Mouse (Mus musculus) c-Kit-positive CD71-negative TER-119-negative erythroid progenitor cells, embryonic 14.5 days (primary cell): ENCODE data around the gene Cacna1s.

Experiments used
- DNase-seq: peaks from one replicate; pipeline ENCODE4 v3.0.0-alpha.2; 2013; ENCODE audit warnings: low read depth

The Cacna1s gene

DNA sequence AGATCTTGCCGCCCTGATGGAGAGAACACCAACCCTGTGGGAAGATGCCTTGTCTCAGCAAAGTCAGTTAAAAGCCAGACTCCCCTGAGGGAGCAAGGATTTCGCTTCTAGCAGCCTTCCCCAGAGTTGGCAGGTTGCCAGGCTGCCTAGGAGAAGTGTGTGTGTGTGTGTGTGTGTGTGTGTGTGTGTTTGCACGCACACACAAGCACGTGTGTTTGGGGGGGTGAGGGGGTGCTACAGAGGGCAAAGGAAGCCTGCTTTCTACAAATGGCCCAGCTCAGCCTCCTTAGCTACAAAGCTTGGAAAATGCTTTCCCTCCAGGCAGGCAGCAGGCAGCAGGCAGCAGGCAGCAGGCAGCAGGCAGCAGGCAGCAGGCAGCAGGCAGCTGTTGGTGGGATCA lies 85.0 kb downstream of the Cacna1s start:
- DNase-seq, result no peak

DNA sequence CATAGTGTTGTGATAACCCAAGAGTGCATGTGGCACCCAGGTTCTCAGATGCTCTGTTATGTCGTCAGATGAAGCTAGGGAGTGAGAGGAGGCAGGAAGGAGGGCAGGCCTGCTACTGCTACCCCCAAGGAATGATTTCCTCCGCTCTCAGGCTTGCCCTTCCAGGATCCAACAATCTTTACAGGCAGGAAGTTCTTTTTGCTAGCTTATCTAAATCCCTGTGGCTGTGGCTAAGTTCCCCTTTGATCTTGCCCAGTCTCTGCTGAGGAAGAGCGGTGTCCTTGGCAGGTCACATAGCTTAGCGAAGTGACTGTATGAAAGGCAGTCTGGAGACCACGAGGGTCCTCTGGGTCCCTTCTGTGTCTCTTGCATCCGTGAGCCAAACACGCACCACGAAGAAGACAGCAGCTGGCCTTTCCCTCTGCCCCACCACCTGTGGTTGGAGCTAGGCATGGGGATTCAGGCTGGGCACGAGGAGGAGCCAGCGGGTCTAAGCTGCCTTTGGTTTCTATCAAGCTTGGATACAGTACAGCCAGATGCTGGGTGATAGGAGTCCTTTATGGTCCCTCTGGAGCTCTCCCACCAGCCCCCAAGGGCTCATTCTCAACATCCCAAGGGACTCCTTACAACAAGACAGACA lies 85.8 kb downstream of the Cacna1s start:
- no peak for DNase-seq

DNA sequence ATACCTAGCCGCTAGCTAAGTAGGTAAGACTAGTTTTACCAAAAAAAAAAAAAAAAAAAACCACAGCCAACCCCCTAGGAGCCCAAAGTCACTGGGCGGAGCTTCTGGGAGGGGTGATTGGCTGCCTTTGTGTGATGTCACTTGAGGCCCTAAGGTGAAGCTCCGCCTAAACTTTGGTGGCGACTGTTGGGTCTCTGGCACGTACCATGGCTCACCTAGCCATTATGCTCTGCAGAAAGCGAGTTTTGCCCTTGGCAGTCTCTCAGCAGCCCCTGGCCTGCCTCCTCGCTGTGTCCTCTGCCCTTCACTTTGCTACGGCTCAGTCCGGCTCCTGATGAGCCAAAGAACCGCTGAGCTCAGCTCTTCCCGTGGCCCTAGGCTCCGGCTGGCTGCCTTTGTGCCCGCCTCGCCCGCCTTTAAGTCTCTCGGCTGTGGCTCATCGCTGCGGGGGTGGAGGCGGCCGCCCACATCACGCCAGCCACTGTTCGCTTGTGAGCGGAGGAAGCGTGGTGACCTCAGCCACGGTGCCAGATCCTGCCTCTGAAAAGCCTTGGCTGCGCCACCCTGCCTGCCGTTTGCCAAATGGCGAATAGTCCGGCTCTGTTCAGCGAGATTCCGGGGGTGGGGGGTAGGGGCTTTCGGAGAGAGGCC lies 87.6 kb downstream of the Cacna1s start:
- DNase-seq, result peak; percentile 92

DNA sequence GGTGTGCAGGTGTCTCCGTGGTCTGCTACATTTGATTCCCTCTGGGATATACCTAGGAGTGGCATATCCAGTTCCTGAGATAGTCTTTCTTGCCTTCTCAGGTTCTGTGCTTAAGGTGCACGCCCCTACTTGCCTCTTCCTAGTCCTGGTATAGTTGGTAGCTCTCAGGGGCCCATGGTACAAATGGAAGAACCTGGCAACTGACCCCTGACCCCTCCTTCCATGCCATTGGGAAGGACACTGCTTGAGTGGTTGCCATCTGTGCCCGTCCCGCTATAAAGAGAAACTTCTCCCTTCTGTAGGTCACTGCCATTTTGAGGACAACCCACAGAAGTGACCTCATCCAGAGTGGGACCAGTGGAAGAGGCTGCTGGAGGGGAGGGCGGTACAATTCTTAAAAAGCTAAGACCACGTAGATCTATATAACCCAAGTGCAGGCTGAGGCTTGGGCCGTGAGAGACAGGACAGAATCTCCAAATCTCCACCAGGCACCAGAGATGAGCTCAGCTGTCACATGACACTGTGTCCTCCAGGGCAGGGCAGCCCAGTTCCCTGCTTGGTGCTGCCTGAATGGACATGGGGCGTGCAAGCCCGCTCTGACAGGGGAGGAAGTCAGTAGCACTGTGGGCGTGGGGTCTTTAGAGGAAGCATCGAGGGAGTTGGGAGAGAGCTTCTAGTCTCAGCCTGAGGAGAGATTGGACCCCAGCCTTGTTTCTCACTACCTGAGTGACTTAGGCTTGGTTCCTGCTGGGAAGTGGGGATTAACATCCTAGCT lies 88.8 kb downstream of the Cacna1s start:
- DNase-seq, result no peak

DNA sequence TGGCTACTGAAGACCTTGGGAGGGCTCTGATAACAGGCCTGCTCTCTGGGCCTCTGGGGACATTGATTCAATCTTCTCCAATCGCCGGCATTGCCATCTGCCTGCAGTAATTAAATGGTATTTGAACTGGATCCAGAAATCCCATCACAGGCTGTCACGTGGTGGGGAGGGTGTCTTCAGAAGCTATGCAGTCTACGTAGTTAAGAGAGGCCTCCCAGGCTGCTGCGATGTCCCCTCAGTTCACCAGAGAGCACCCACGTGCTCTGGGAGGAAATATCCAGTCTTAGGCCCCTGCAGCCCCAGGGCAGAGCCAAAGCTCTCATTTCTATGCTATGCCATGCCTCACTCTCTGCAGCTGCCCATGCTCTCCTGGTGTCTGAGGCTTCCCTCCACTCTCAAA lies 89.8 kb downstream of the Cacna1s start:
- DNase-seq, result no peak

DNA sequence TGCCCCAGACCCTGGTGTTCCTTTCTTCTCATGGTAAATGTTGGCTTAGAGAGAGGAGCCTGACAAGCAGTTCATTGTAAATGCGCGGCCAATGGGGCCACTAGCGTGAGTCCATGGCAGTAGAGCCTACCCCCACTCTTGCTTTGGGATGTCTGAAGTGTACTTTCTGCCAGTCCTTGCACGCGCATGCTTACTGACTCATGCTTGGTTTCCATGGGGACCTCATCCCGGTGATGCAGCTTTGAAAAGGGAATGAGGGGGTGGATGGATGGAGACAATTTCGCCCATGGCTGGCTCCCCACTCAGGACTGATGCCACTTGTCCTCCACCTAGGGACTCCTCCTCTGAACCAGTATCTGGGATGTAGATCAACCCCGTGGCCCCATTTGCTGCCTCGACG lies 91.0 kb downstream of the Cacna1s start:
- no peak for DNase-seq

DNA sequence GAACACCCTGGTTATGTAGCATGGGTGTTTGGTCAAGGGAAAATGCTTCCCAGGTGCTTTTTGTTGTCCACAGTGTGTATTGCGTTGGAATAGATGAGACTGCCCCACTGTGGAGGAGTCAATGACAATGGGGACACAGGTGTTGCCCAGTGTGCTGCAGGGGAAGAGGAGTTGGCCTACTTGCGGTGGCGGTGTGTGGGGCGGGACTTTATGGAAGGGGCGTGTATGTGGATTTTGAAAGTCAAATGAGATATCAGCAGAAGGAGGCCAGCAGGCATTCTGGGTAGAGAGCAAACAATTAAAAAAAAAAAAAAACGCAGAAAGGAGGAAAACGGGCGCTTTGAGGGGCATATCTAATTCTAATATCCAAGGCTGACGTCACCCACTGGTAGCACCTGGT lies 97.2 kb downstream of the Cacna1s start:
- no peak for DNase-seq

DNA sequence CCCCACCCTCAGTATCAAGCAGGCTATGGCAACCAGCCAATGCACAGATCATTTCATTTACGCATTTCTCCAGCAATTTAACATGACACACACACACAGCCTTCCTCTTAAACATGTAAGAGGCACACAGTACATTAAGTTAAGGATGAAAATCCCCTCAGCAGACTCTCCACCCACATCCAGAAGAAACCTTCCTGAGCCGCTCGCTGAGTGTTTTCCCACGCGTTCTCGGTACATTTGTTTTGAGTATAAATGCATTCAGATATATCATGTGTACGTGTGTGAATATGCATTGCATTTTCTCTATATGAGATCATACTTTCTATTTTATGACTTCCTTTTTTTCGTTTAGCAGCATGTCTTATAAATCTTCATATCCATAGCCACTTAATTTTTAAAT lies 98.8 kb downstream of the Cacna1s start:
- DNase-seq, result no peak

DNA sequence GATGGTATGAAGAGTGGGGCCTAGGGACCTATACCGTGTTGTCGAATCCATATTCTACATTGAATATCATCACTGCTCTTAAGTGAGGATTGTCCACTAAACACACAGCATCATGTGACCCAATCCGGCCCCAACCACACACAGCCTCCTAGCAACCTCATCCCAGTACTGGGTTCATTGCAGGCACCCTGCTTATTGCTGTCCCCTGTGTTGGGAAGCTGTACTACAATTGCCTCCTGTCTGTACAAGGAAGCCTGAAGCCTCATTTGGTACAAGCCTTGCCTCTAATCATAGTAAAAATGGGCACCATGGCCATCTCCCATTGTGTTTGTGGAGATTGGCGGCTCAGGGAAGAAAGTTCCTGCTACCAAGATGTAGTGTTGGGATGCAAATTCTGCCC lies 103.8 kb downstream of the Cacna1s start:
- no peak for DNase-seq

DNA sequence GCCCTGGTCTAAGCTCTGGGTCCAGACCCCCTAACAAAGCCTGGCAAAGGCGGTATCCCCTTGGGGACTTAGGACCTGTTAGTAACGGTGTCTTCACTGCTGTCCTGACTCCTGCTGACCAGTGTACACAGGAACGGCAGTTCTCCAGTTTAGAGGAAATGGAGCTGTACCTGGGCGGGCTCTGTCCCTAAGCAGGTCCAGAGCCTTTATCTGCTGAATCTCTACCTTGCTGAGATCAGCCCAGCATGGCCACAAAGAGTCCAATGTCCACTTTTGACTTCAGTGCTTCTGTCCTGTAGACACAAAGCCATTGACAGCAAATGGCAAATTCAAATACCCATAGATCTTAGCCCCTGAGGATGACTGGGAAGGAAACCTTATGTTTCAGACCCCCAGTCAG lies 104.4 kb downstream of the Cacna1s start:
- no peak for DNase-seq

DNA sequence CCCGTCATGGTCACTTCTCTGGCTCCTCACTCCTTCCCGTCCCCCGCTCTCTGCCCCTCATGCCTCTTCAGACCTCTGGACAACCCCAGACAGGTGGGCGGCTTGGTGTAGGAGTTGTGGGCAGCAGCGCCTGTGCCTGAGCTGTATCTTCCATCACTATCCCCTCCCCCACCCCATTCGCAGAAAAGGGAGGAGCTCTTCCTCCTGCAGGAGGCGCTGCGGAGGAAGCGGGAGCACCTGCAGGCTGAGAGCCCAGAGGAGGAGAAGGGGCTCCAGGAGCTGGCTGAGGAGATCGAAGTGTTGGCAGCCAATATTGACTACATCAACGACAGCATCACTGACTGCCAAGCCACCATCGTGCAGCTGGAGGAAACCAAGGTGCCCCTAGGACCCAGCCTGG lies 107.3 kb downstream of the Cacna1s start:
- no peak for DNase-seq

DNA sequence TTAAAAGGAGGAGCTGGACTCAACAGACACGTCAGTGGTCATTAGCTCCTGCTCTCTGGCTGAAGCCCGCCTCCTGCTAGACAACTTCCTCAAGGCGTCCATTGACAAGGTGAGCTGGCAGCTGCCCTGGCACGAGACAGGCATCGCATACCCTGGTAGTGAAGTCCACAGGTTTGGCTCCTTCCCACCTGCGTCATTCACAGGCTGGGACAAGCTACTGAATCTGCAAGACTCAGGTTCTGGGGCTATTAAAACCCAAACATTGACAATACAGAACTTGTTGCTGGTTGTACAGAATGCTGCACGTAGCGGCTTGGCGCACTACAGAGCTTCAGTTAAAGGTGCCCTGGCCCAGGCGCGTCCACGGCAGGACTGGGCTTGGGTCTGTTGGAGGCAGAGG lies 107.7 kb downstream of the Cacna1s start:
- DNase-seq, result no peak

DNA sequence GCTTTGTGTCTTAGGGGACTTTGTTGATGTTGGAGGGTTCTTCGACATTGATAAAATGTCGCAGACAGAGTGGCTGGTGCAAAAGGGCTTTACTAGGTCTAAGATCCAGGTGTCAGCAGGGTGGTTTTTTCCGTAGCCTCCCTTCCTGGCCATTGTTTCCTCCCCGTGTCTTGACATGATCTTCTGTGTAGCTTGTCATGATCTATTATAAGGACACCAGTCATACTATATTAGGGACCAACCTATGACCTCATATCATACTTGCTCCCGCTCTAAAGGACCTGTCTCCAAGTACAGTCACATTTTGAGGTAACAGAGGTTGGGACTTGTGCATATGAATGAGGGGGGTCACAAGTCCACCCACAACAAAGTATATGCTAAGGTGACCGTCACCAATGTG lies 108.4 kb downstream of the Cacna1s start:
- DNase-seq, result no peak

DNA sequence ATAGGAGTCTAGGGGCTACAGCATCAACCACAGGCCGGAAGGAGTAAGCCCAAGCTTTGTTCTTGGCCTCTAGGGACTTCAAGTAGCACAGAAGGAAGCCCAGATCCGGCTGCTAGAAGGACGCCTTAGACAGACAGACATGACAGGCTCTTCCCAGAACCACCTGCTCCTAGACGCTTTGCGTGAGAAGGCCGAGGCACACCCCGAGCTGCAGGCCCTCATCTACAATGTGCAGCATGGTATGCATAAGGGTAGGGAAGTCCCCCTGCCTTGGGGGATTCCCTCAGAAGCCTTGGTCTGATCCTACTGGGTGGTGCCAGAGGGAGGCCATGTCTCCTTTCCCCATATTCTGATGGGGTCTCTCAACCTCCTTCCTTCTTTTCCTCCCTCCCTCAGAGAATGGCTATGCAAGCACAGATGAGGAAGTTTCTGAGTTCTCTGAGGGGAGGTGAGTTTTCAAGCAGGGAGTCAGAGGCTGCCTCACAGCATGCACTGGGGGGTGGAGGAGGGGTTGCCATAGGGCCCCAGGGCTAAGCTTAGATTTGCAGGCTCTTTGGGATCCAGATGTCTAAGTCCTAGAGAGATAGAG lies 108.9 kb downstream of the Cacna1s start:
- no peak for DNase-seq

DNA sequence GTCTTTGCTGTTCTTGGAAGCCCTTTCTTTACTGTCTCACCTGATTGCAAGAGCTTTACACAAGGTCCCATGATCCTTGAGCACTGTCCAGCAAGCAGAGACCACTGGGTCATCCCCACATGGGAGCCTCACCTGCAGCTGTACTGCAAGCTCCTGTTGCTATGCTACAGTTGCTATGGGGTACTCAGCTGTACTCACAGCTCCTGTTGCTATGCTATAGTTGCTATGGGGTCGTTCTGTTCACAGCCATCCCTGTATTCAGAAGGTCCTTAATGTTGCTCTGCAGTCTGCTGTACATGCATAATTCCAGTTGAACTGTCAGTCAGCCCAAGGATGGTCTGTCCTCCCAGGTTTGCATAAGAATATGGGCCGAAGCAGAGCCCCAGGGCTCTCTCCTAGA lies 112.9 kb downstream of the Cacna1s start:
- DNase-seq, result no peak

DNA sequence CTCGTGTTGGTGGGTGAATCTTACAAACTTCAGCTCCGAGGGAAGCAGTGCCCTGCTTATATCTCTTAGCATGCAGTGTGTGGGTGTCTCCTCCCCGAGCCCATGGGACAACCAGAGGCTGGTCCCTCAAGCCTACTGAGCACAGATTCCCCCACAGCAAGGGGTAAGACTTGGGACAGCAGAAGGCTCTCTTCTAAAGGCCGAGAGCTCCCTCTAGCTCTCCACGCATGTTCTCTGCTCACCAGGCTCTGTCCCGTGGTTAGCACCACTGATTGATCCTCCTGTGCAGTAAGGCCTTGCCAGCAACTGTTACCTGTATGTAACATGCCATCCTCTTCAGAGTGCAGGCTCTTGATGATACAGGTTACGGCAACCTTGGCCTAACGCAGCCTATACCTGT lies 115.1 kb downstream of the Cacna1s start:
- no peak for DNase-seq
